Mouse (Mus musculus) ovary, postnatal 36 days (tissue): Measurements from ENCODE around the gene Nt5c2.
A peak's percentile ranks its signal among the peaks of the same experiment; 100 is the strongest.

Source experiments
- DNase-seq: peaks from one replicate; pipeline ENCODE4 v3.0.0; 2022; ENCODE audit warnings: low spot score, mixed read lengths

Gene Nt5c2

GRCm38 (mm10) chr19:46886826-46887225 is 128.1 kb downstream of the Nt5c2 start:
- DNase-seq, result no peak

DNA sequence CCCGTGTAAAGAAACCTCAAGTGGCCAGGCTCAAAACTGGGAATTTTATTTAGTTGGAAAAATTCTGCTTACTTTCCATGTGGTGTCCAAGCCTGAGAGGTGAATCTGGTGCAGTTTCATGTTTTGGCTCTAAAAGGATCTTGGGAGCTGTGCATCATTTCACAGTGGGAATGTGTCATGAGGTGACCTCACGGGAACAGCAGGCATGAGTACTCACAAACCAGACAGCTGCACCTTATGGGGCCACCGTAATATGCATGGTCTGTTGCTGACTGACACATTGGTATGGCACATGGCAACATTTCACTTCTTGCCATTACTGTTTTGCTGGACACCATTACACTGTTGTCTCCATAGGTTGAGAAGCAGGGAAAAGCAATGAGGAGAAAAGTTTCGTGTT is 129.6 kb downstream of the Nt5c2 start:
- no peak for DNase-seq

GRCm38 (mm10) chr19:46879876-46880275 is 135.1 kb downstream of the Nt5c2 start:
- no peak for DNase-seq

- DNase-seq, result peak; percentile 58
Observed at GRCm38 (mm10) chr19:46878346-46878745, 136.6 kb downstream of the Nt5c2 start.

DNA sequence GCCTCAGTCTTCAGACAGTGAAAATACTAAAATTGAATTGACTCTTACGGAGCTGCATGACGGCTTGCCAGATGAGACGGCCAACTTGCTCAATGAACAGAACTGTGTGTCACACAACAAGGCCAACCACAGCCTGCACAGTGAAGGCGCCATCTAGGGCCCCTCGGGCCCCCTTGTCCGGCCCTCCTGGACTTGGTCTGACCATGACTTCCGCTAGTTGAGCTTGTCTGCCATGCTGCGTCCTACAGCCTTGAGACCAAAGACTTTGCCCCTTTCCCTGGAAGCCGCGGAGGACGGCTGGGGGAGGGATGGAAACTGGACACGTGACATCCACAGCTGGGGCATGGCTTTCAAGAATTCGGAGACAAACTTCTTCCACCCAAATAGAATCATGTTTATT is 137.1 kb downstream of the Nt5c2 start:
- no peak for DNase-seq

GRCm38 (mm10) chr19:46875790-46876189 is 139.2 kb downstream of the Nt5c2 start:
- peak; percentile 80 for DNase-seq

- no peak for DNase-seq
Observed at GRCm38 (mm10) chr19:46873924-46874323, 141.0 kb downstream of the Nt5c2 start.

GRCm38 (mm10) chr19:46871651-46872050 is 143.3 kb downstream of the Nt5c2 start:
- no peak for DNase-seq

- DNase-seq, result no peak
Observed at GRCm38 (mm10) chr19:46871096-46871495, 143.9 kb downstream of the Nt5c2 start.

DNA sequence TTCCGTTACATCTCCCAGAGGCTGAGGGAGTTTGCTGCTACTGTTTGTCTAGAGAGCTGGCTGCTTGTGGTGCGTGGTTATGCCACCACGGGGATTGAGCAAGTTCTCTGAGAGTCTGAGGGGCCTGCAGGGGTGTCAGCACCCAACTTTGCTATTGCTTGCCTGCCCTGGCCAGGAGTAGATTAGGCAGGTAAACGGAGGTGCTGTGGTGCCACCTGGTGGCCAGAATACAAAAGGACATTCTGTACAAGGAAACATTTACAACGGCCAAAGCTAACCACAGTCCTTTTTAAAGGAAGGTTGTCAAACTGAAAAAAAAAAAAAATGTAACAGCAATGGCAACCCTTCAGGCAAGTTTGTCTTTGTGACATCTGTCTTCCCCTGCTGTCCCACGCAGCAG is 145.4 kb downstream of the Nt5c2 start:
- DNase-seq, result peak; percentile 73

GRCm38 (mm10) chr19:46869049-46869448 is 145.9 kb downstream of the Nt5c2 start:
- DNase-seq, result no peak

- no peak for DNase-seq
Observed at GRCm38 (mm10) chr19:46865381-46865780, 149.6 kb downstream of the Nt5c2 start.

DNA sequence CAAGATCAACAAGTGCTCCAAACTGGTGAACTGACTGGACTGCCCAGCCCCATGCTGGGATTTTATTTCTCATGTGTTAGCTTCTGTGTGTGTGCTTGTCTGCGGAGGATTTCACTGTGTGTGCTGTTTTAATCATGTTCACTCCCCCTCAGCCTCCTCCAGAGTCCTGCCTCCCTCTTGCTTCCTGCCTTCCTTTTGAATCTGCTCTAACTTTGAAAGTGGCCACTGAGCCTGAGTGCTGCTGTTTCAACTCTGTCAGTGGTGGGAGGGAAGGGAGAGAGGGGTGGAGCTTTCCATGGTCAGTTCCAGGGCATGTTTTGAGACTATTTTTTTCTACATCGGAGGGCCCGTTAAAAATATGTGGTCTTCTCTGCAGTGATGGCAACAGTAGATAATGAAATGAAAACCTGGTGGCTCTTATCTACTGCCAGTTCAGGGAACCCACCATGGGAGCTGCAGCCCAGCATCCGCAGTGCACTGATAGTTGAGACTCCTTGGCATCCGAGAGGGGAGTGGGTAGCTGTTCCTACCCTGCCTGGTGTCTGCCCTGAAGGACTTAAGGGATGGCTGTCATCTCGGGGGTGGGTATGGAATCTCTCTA is 150.1 kb downstream of the Nt5c2 start:
- no peak for DNase-seq

GRCm38 (mm10) chr19:46864079-46864478 is 150.9 kb downstream of the Nt5c2 start:
- no peak for DNase-seq

DNA sequence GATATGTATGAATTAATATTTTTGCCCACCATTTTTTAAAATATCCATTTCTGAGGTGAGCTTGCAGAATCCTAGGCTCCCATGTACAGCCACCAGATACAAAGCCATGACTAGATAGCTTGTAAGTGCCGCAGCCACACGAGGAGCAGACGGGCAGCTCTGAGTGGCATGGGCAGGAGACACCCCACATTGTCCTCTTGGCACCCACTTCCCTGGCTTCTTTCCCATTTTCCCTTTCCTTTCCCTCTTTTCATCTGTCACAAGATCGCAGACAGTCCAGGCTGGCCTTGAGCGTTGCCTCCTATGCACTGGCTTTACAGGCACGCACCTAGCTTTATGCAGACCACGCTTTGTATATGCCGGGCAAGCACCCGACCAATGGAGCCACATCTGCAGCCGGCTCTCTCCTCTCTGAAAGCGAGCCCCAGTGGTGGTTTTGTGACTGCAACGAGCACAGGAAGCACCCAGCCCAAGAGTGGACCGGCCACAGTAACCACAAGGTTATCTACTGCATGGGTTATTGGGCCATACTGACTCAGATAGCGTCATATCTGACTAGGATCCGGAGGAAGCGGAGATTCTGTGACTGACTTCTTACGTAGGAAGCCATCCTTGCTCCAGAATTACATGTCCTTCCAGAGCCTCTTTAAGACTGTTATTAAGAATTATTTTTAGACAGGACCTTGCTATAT is 151.6 kb downstream of the Nt5c2 start:
- no peak for DNase-seq

DNA sequence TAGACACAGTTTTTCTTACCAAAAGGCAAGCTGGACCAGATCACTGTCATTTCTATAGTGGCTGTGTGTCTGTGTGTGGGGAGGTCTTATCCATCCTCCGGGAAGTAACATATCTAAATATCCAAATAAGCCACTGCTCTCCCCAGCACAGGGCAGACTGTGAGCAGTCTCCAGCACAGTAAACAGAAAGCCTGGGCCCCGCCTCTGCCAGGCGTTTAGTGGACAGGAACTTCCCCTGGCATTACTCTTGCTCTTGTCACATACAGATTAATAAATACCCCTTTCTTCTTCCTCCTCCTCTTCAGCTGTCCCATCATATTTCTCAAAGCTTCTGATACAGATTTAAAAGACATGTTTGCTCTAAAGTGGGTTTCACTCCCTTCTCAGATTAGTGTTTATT is 152.4 kb downstream of the Nt5c2 start:
- no peak for DNase-seq

DNA sequence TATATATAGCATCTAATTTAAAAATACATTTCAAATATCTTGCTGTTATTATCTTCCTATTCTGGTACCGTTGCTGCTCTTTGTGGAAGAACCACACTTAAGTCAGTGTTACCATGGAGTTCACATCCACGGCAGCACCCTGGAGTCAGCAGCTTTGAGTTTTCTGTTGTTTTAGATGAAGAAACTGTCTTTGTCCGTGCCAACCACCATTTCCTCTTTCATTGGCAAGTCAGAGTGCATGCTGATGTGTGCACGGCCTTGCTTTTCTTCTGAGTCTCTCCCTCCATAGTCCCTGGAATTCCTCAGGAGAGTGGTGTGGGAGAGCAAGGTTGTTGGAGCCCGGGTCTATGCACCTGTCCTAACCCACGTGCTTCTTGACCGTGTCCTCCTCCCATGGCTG is 156.8 kb downstream of the Nt5c2 start:
- no peak for DNase-seq

- no peak for DNase-seq
Observed at GRCm38 (mm10) chr19:46857277-46857989, 157.5 kb downstream of the Nt5c2 start.

GRCm38 (mm10) chr19:46856780-46857179 is 158.2 kb downstream of the Nt5c2 start:
- DNase-seq, result no peak

DNA sequence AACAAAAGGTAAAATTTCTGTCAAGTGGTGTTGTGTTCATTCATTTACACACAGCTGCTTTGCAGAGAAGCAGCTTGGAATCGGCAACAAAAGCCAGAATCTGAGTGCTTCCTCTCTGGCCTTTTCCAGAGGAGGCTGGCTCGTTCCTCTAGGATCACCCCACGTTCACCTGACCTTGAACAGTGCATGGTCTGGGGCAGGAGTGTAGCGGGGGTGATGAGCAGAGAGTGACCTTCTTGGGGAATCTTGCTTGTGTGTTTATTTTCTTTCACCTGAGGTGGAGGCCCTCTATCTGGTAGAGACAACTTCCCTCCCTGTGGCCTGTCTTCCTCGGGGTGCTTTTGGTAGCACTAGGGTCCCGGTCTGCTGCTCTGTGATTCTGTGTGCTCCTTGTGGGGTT is 158.7 kb downstream of the Nt5c2 start:
- no peak for DNase-seq

GRCm38 (mm10) chr19:46849443-46849997 is 165.4 kb downstream of the Nt5c2 start:
- peak; percentile 34 for DNase-seq

DNA sequence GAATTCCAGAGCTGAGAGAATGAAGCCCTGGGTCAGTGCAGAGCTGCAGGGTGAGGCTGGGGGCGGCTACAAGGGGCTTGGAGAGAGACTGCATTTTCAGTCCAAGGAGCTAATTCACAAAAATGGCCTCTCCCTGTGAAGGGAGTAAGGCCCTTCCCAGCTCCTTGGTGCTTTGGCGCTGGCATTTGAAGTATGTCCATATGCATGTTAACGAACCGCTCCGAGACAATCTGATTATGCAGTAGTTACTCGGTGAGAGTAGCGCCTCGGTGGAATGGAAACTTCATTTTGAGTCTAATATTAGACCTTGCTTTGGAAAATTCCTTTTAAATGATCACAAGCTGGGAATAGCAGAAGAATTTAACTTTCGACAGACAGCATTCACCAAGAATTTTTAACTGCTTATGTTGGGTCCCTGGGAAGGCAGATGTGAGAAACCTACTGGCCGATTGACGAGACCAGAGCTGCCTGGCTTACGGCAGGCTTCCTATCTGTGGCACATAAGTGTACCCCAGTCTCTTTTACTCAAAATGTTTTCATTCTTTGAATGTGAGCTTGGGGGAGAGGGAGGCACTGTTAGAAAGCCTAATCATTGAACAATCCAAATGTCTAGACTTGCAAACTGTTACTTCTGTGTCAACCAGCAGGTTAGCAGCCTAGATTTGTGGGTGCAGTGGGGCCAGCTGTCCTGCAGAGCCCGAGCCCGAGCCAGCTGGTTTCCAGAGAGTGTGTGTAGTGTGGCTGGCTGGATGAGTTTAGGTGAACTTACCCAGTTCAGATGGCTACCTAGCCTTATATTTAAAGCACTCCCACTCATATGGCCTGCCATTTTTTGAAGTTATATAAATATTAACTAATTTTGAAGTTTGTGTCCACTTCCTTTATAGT is 166.3 kb downstream of the Nt5c2 start:
- no peak for DNase-seq
